Mouse (Mus musculus): ENCODE measurements around the gene Tm9sf4. TPM values are rescaled to one million over a fixed set of nuclear protein-coding genes. Genes with fewer than 3 reads are reported as not detected.

Gene Tm9sf4
- polyA plus RNA-seq, 1 experiment from 2014 or later, result 88.1 TPM

GRCm38 (mm10) chr2:153134237-153134636 lies 26.9 kb upstream of the Tm9sf4 start:
- Histone ChIP-seq H3K9me3 (ENCODE audit: control insufficient read depth, low read length) (no peaks in the 10 kb centered on the region), H3K9ac (replicated peaks; ENCODE audit: low read depth, low read length) (no peak overlapping the region), H3K36me3 (ENCODE audit: control insufficient read depth, insufficient read depth, low read length) (no peaks in the 10 kb centered on the region), H3K4me3 (ENCODE audit: low read depth, low read length) (no peak overlapping the region), H3K4me1 (ENCODE audit: control insufficient read depth, insufficient read depth, low read length) (no peaks in the 10 kb centered on the region), H3K4me2 (ENCODE audit: low read depth, low read length) (no peak overlapping the region), H3K27ac (ENCODE audit: low read depth, low read length) (no peak overlapping the region), H3K27me3 (ENCODE audit: control insufficient read depth, insufficient read depth, low read length) (no peaks in the 10 kb centered on the region)
- WGBS, result 41% methylated on average over 5 of the region's 5 CpGs
- ATAC-seq (ENCODE audit: low read depth), result no peak

GRCm38 (mm10) chr2:153136211-153136610 lies 24.9 kb upstream of the Tm9sf4 start:
- WGBS, result 82% methylated on average over 4 of the region's 4 CpGs
- Histone ChIP-seq H3K4me2 (ENCODE audit: low read depth, low read length) (no peak overlapping the region), H3K9me3 (ENCODE audit: control insufficient read depth, low read length) (no peaks in the 10 kb centered on the region), H3K27ac (ENCODE audit: low read depth, low read length) (no peak overlapping the region), H3K9ac (replicated peaks; ENCODE audit: low read depth, low read length) (no peak overlapping the region), H3K36me3 (ENCODE audit: control insufficient read depth, insufficient read depth, low read length) (no peaks in the 10 kb centered on the region), H3K4me3 (ENCODE audit: low read depth, low read length) (no peak overlapping the region), H3K27me3 (ENCODE audit: control insufficient read depth, insufficient read depth, low read length) (no peaks in the 10 kb centered on the region), H3K4me1 (ENCODE audit: control insufficient read depth, insufficient read depth, low read length) (no peaks in the 10 kb centered on the region)
- no peak for ATAC-seq (ENCODE audit: low read depth)

GRCm38 (mm10) chr2:153139158-153139557 lies 21.9 kb upstream of the Tm9sf4 start:
- no peak for ATAC-seq (ENCODE audit: low read depth)

GRCm38 (mm10) chr2:153139996-153140613 lies 21.0 kb upstream of the Tm9sf4 start:
- no peak overlapping the region for H3K4me2 ChIP-seq (ENCODE audit: low read depth, low read length)
- no peaks in the 10 kb centered on the region for H3K9me3 ChIP-seq (ENCODE audit: control insufficient read depth, low read length)
- H3K27me3 ChIP-seq (ENCODE audit: control insufficient read depth, insufficient read depth, low read length), result no peaks in the 10 kb centered on the region
- 0 out of 2 replicates have a peak overlapping the region, but pooled peaks have one; percentile 44 for H3K27ac ChIP-seq (ENCODE audit: low read depth, low read length)
- no peak overlapping the region for H3K4me3 ChIP-seq (ENCODE audit: low read depth, low read length)
- peak; percentile 68; the same call in 1 of the 2 replicates for ATAC-seq (ENCODE audit: low read depth)
- WGBS, result 14% methylated on average over 9 of the region's 9 CpGs
- no peaks in the 10 kb centered on the region for H3K36me3 ChIP-seq (ENCODE audit: control insufficient read depth, insufficient read depth, low read length)
- 0 out of 2 replicates have a peak, but pooled peaks cover 2% of the 10 kb centered on the region for H3K4me1 ChIP-seq (ENCODE audit: control insufficient read depth, insufficient read depth, low read length)
- no peak overlapping the region for H3K9ac ChIP-seq (replicated peaks; ENCODE audit: low read depth, low read length)

More at GRCm38 (mm10) chr2:153139158-153139557, 21.9 kb upstream of the Tm9sf4 start:
- no peaks in the 10 kb centered on the region for H3K9me3 ChIP-seq (ENCODE audit: control insufficient read depth, low read length)
- H3K4me1 ChIP-seq (ENCODE audit: control insufficient read depth, insufficient read depth, low read length), result 0 out of 2 replicates have a peak, but pooled peaks cover 2% of the 10 kb centered on the region
- H3K4me2 ChIP-seq (ENCODE audit: low read depth, low read length), result no peak overlapping the region
- no peak overlapping the region for H3K9ac ChIP-seq (replicated peaks; ENCODE audit: low read depth, low read length)
- H3K27ac ChIP-seq (ENCODE audit: low read depth, low read length), result no peak overlapping the region
- H3K27me3 ChIP-seq (ENCODE audit: control insufficient read depth, insufficient read depth, low read length), result no peaks in the 10 kb centered on the region
- 87% methylated on average over 7 of the region's 7 CpGs for WGBS
- H3K36me3 ChIP-seq (ENCODE audit: control insufficient read depth, insufficient read depth, low read length), result no peaks in the 10 kb centered on the region
- no peak overlapping the region for H3K4me3 ChIP-seq (ENCODE audit: low read depth, low read length)

- Histone ChIP-seq H3K4me1 (ENCODE audit: control insufficient read depth, insufficient read depth, low read length) (0 out of 2 replicates have a peak, but pooled peaks cover 2% of the 10 kb centered on the region), H3K9me3 (ENCODE audit: control insufficient read depth, low read length) (no peaks in the 10 kb centered on the region)
- ATAC-seq (ENCODE audit: low read depth), result 0 out of 2 replicates have a peak, but pooled peaks have one; percentile 11
These were observed 18.4 kb upstream of the Tm9sf4 start for GRCm38 (mm10) chr2:153142620-153143199.

DNA sequence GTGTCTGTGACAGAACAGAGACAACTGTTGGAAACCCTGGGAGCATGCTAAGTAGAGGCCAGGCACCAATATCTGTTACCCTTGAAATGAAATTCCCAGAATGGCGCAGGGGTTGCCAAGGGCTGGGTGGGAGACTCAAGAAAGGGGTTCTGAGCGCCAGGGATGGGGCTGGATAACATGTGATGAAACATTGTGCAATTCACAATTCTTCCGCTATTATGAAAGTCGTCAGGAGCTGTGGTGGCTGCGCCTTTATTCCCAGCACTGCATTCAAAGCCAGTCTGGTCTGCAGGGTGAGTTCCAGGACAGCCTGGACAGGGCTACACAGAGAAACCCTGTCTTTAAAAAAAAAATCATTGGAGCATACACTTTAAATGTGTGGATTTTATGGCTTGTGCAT lies 15.8 kb upstream of the Tm9sf4 start:
- WGBS, result 79% methylated on average over 5 of the region's 5 CpGs
- Histone ChIP-seq H3K4me2 (ENCODE audit: low read depth, low read length) (no peak overlapping the region), H3K4me1 (ENCODE audit: control insufficient read depth, insufficient read depth, low read length) (0 out of 2 replicates have a peak, but pooled peaks cover 2% of the 10 kb centered on the region), H3K36me3 (ENCODE audit: control insufficient read depth, insufficient read depth, low read length) (no peaks in the 10 kb centered on the region), H3K4me3 (ENCODE audit: low read depth, low read length) (no peak overlapping the region), H3K27ac (ENCODE audit: low read depth, low read length) (no peak overlapping the region), H3K9me3 (ENCODE audit: control insufficient read depth, low read length) (no peaks in the 10 kb centered on the region), H3K9ac (replicated peaks; ENCODE audit: low read depth, low read length) (no peak overlapping the region), H3K27me3 (ENCODE audit: control insufficient read depth, insufficient read depth, low read length) (no peaks in the 10 kb centered on the region)
- no peak for ATAC-seq (ENCODE audit: low read depth)

More at GRCm38 (mm10) chr2:153142620-153143199, 18.4 kb upstream of the Tm9sf4 start:
- WGBS, result 25% methylated on average over 10 of the region's 10 CpGs
- no peak overlapping the region for H3K27ac ChIP-seq (ENCODE audit: low read depth, low read length)
- H3K4me3 ChIP-seq (ENCODE audit: low read depth, low read length), result no peak overlapping the region
- H3K27me3 ChIP-seq (ENCODE audit: control insufficient read depth, insufficient read depth, low read length), result no peaks in the 10 kb centered on the region
- H3K4me2 ChIP-seq (ENCODE audit: low read depth, low read length), result no peak overlapping the region
- H3K9ac ChIP-seq (replicated peaks; ENCODE audit: low read depth, low read length), result no peak overlapping the region
- H3K36me3 ChIP-seq (ENCODE audit: control insufficient read depth, insufficient read depth, low read length), result no peaks in the 10 kb centered on the region

DNA sequence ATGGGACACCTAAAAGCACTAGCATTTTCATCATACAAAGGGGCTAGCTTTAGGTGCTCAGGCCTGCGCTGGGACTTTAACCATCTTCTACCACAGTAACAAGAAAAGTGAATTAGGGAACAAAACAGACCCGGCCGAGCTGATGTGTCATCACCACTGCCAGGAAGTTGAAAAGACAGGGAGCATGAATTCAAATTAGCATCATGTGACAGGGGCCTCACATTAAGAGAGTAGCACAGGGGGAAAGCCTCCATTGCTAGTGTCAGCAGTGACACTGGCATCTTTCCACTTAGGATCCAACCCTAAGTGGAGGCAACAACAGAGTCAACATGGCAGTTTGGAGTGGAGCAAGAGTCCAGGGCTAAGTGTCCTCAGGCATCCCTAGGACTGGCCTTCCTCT lies 13.9 kb upstream of the Tm9sf4 start:
- 0 out of 2 replicates have a peak, but pooled peaks cover 2% of the 10 kb centered on the region for H3K4me1 ChIP-seq (ENCODE audit: control insufficient read depth, insufficient read depth, low read length)
- ATAC-seq (ENCODE audit: low read depth), result no peak
- H3K4me2 ChIP-seq (ENCODE audit: low read depth, low read length), result no peak overlapping the region
- H3K27me3 ChIP-seq (ENCODE audit: control insufficient read depth, insufficient read depth, low read length), result no peaks in the 10 kb centered on the region
- no peak overlapping the region for H3K27ac ChIP-seq (ENCODE audit: low read depth, low read length)
- no peaks in the 10 kb centered on the region for H3K9me3 ChIP-seq (ENCODE audit: control insufficient read depth, low read length)
- H3K4me3 ChIP-seq (ENCODE audit: low read depth, low read length), result no peak overlapping the region
- H3K36me3 ChIP-seq (ENCODE audit: control insufficient read depth, insufficient read depth, low read length), result no peaks in the 10 kb centered on the region
- H3K9ac ChIP-seq (replicated peaks; ENCODE audit: low read depth, low read length), result no peak overlapping the region
- WGBS, result 82% methylated on average over 3 of the region's 3 CpGs

DNA sequence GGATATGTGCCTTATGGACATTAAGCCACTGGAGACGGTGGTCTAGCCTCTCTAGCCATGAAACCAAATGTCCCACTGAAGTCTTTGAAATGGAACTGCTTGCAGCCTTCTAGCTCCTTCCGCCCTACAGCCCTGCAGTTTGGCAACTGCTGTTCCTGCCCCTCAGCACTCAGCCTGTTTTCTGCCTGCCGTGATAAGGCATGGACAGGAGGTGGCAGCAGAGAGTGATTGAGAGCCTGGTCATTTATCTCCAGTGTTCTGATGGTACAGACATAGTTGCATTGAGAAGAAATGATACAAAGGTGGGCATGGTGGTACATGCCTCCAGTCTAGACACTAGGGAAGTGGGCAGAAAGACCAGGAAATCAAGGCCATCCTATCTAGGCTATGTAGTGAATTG lies 13.4 kb upstream of the Tm9sf4 start:
- Histone ChIP-seq H3K4me2 (ENCODE audit: low read depth, low read length) (no peak overlapping the region), H3K9ac (replicated peaks; ENCODE audit: low read depth, low read length) (no peak overlapping the region), H3K4me1 (ENCODE audit: control insufficient read depth, insufficient read depth, low read length) (0 out of 2 replicates have a peak, but pooled peaks cover under 1% of the 10 kb centered on the region), H3K9me3 (ENCODE audit: control insufficient read depth, low read length) (no peaks in the 10 kb centered on the region), H3K4me3 (ENCODE audit: low read depth, low read length) (no peak overlapping the region), H3K27me3 (ENCODE audit: control insufficient read depth, insufficient read depth, low read length) (no peaks in the 10 kb centered on the region), H3K27ac (ENCODE audit: low read depth, low read length) (no peak overlapping the region), H3K36me3 (ENCODE audit: control insufficient read depth, insufficient read depth, low read length) (no peaks in the 10 kb centered on the region)
- WGBS, result 32% methylated on average over 3 of the region's 3 CpGs
- ATAC-seq (ENCODE audit: low read depth), result no peak; the same call in 1 of the 2 replicates

DNA sequence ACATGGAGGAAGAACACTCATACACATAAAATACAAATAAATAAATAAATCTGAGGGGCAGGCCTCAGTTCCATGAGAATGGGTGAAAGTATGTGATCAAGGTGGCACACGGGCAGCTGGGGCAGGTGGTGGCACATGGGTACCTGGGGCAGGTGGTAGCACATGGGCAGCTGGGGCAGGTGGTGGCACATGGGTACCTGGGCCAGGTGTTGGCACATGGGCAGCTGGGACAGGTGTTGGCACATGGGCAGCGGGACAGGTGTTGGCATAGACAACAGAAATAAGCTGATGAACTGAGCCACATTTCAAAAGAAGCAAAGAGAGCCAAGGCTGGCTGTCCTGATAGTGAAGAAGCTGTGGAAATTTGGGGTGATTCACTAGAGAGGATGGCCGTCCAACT lies 11.4 kb upstream of the Tm9sf4 start:
- no peak overlapping the region for H3K27ac ChIP-seq (ENCODE audit: low read depth, low read length)
- H3K36me3 ChIP-seq (ENCODE audit: control insufficient read depth, insufficient read depth, low read length), result no peaks in the 10 kb centered on the region
- no peak overlapping the region for H3K4me2 ChIP-seq (ENCODE audit: low read depth, low read length)
- no peak overlapping the region for H3K4me3 ChIP-seq (ENCODE audit: low read depth, low read length)
- H3K9me3 ChIP-seq (ENCODE audit: control insufficient read depth, low read length), result no peaks in the 10 kb centered on the region
- H3K9ac ChIP-seq (replicated peaks; ENCODE audit: low read depth, low read length), result no peak overlapping the region
- no peak for ATAC-seq (ENCODE audit: low read depth)
- H3K4me1 ChIP-seq (ENCODE audit: control insufficient read depth, insufficient read depth, low read length), result no peaks in the 10 kb centered on the region
- no peaks in the 10 kb centered on the region for H3K27me3 ChIP-seq (ENCODE audit: control insufficient read depth, insufficient read depth, low read length)
- WGBS, result 89% methylated on average over 3 of the region's 3 CpGs
